11 mouse cellular contexts compared by ENCODE assay signal in genomic region chr4:59333424-59333895, GRCm38 (mm10).
"Had no signal": no experiment of that assay in that cellular context is flagged by ENCODE, and none has a peak within 500 bp of the region (broad histone marks: within the 10 kb centered on the region; RNA-seq: fewer than 3 reads in every experiment).

No protein-coding gene starts in this region.

- ATAC-seq: liver, postnatal 0 days; midbrain, embryonic 13.5 days had no signal

- DNase-seq: kidney, adult 11 months; kidney, adult 9 months; kidney, postnatal 10 days; kidney, postnatal 4 days; liver; liver, embryonic 13.5 days; liver, postnatal 0 days; lung, postnatal 14 days; retina, postnatal 1 day; right cerebral cortex, postnatal 4 days had no signal
